Mouse (Mus musculus) midbrain, embryonic 12.5 days (tissue): ENCODE data around the gene Acot3. TPM values are rescaled to one million over a fixed set of nuclear protein-coding genes. Genes with fewer than 3 reads are reported as not detected.
"Not testable (repeated sequence)": the region's sequence is repeated elsewhere in the genome, so short reads cannot be mapped to it uniquely, and the experiment has no call there.

ENCODE experiments used
- ATAC-seq: fragments of 200-750 bp; cut with Nextera tagmentation; 2 replicates; pipeline ENCODE4 v1.8.0; 2017; ENCODE audit warnings: low read depth, moderate TSS enrichment, moderate library complexity; ENCODE audit not compliant: low FRiP score
- H3K27ac ChIP-seq: fragments of 300-500 bp; sonication (generic); replicated peaks from 2 replicates; pipeline ENCODE4 v1.5.1; 2016; ENCODE audit warnings: mild to moderate bottlenecking
- H3K27me3 ChIP-seq: fragments of 300-500 bp; sonication (generic); 2 replicates; pipeline ENCODE4 v1.6.1; 2016; ENCODE audit warnings: mild to moderate bottlenecking
- H3K36me3 ChIP-seq: fragments of 300-500 bp; sonication (generic); 2 replicates; pipeline ENCODE4 v1.6.1; 2016
- H3K4me1 ChIP-seq: fragments of 300-500 bp; sonication (generic); 2 replicates; pipeline ENCODE4 v1.6.1; 2016
- H3K4me2 ChIP-seq: fragments of 300-500 bp; sonication (generic); replicated peaks from 2 replicates; pipeline ENCODE4 v1.6.1; 2016; ENCODE audit warnings: mild to moderate bottlenecking, moderate library complexity
- H3K4me3 ChIP-seq: fragments of 300-500 bp; sonication (generic); 2 replicates; pipeline ENCODE4 v1.5.1; 2016; ENCODE audit warnings: mild to moderate bottlenecking
- H3K9ac ChIP-seq: fragments of 300-500 bp; sonication (generic); replicated peaks from 2 replicates; pipeline ENCODE4 v1.6.1; 2016; ENCODE audit warnings: mild to moderate bottlenecking, moderate library complexity
- H3K9me3 ChIP-seq: fragments of 300-500 bp; sonication (generic); 2 replicates; pipeline ENCODE4 v1.6.1; 2016; ENCODE audit warnings: mild to moderate bottlenecking
- WGBS: fragments of 180-500 bp; shearing (Covaris S2); methylation state at CpG from one replicate; pipeline ENCODE4 v1.1.7; 2016; 5-methylcytosine and 5-hydroxymethylcytosine counted together
- polyA plus RNA-seq: library from polyadenylated mRNA; unstranded; fragments of >200 nt; fragmentation: Nextera tagmentation; extraction: Ambion mirVana; gene quantifications from 2 replicates; pipeline ENCODE4 v1.2.1, GENCODE M21; 2016

The Acot3 gene
- polyA plus RNA-seq, 1 experiment from 2014 or later = 0.61 TPM

DNA sequence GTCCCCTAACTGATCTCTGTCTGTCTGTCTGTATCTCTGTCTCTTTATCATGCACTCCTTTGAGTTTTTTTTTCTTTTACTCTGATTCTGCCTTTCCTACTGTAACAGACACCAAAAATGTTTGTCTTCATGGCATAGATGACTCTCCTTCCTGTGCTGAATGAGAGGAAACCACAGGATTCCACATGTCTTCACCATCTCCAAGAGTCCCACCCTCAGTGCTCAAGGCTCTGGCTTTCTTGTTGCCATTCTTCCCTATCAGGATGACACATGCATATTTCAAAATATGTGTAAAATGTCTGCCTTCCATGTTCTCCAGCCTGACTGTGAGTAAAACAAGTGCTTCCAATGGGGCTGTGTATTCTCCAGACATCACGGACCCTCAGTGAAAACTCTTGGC lies 5.0 kb upstream of the Acot3 start:
- H3K4me1 ChIP-seq = no peaks in the 10 kb centered on the region
- H3K4me2 ChIP-seq = no peak overlapping the region

DNA sequence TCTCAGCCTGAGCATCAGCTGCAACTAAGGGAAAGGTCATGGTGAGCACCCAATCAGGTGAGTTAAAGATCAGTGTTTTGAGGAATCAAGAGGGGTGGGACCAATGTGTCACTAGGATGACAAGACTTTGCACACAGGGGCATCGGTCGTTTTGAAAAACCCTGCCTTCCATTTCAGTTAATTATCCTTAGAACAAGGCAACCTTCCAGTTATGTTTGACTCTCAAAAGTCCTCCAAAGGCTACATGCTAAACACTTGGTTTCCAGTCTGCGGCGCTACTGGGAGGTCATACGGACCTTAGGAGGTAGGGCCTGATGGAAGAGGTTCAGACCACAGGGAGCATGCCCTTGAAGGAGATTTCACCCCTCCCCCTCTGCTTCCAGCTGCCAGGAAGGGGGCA lies 1.2 kb upstream of the Acot3 start:
- H3K27me3 ChIP-seq = peaks cover 20% of the 10 kb centered on the region
- not testable (repeated sequence) for H3K4me1 ChIP-seq, H3K36me3 ChIP-seq, H3K9ac ChIP-seq, H3K9me3 ChIP-seq, H3K4me3 ChIP-seq, H3K4me2 ChIP-seq, ATAC-seq, H3K27ac ChIP-seq
- 86% methylated on average over 5 of the region's 5 CpGs for WGBS

More for the DNA sequence above, 5.0 kb upstream of the Acot3 start:
- Histone ChIP-seq H3K27ac (no peak overlapping the region), H3K9ac (no peak overlapping the region), H3K9me3 (0 out of 2 replicates have a peak, but pooled peaks cover 8% of the 10 kb centered on the region), H3K27me3 (no peaks in the 10 kb centered on the region), H3K36me3 (no peaks in the 10 kb centered on the region), H3K4me3 (no peak overlapping the region)
- ATAC-seq = no peak
- 92% methylated on average over 1 of the region's 1 CpGs for WGBS

DNA sequence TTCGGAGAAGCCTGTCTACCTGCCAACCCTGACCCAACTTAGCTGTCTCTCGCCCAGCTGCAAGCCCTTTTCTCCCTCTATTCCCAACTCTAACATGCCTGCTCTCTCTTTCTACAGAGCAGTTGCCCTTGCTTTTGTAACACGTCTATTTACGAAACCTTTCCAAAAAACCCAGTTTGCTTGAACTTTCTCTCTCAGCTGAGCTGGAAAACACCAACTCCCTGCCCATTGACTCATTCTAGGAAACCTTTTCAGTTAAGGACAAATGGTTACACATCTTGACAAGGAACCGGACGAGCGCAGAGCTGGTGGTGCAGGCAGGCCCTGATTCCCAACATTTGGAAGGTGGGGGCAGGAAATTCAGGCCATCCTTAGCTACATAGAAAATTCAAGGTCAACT lies 665 bp downstream of the Acot3 start:
- Histone ChIP-seq H3K27ac (no peak overlapping the region), H3K27me3 (peaks cover 20% of the 10 kb centered on the region), H3K9ac (no peak overlapping the region), H3K9me3 (0 out of 2 replicates have a peak, but pooled peaks cover 3% of the 10 kb centered on the region), H3K4me2 (no peak overlapping the region), H3K4me1 (0 out of 2 replicates have a peak, but pooled peaks cover 3% of the 10 kb centered on the region), H3K36me3 (no peaks in the 10 kb centered on the region), H3K4me3 (no peak overlapping the region)
- ATAC-seq = no peak
- WGBS = 85% methylated on average over 7 of the region's 7 CpGs

DNA sequence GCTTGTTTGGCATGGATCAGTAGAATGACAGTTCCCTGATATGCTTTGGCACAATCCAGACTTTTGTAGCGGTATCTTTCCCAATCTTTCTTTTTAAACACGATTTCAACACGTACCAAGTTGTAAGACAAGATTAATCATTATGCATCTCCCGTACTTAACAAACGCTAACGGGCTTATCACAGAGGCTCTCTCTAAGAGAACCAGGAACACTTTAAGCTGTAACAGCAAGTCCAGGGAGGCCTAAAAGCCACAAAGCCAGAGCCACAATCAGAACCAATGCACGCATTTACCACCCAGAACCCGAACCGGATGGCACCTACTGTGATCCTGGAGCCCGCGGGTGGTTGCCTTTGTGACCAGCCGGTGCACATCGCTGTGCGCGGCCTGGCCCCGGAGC lies 1.2 kb downstream of the Acot3 start:
- Histone ChIP-seq H3K4me3 (peak overlapping the region; percentile 49), H3K4me1 (0 out of 2 replicates have a peak, but pooled peaks cover 3% of the 10 kb centered on the region), H3K27ac (no peak overlapping the region), H3K9me3 (0 out of 2 replicates have a peak, but pooled peaks cover 3% of the 10 kb centered on the region), H3K27me3 (peaks cover 20% of the 10 kb centered on the region), H3K4me2 (peak overlapping the region; percentile 67), H3K9ac (peak overlapping the region; percentile 52), H3K36me3 (no peaks in the 10 kb centered on the region)
- WGBS = 13% methylated on average over 16 of the region's 16 CpGs
- ATAC-seq = no peak

DNA sequence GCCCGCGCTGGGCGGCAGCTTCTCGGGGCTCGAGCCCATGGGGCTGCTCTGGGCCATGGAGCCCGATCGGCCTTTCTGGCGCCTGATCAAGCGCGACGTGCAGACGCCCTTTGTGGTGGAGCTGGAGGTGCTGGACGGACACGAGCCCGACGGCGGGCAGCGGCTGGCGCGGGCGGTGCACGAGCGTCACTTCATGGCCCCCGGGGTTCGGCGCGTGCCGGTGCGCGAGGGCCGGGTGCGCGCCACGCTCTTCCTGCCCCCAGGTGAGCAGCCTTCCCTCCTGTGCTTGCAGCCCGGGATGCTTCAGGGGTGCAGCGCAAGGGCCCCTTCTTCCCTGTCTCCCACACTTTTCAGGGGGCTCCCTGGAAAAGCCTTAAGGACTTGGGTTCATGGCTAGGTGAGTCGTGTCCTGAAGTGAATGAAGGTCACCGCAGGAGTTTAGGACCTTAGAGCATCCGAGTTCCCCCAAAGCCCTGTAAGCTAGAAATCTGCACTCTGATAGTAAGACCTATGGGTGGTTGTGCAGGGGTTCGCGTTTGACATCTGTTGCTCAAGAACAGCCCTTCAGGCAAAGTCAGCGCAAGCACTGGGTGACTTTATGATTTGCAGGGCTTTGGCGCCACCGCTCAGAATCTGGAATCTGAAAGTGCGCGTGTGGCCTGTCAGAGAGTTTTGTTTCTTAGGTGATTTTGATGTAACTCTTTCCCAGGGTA lies 1.9 kb downstream of the Acot3 start:
- Histone ChIP-seq H3K4me2 (peak overlapping the region; percentile 67), H3K4me3 (peak overlapping the region; percentile 49), H3K27me3 (peaks cover 20% of the 10 kb centered on the region), H3K27ac (no peak overlapping the region), H3K9ac (peak overlapping the region; percentile 52), H3K9me3 (0 out of 2 replicates have a peak, but pooled peaks cover 2% of the 10 kb centered on the region), H3K36me3 (no peaks in the 10 kb centered on the region), H3K4me1 (0 out of 2 replicates have a peak, but pooled peaks cover 3% of the 10 kb centered on the region)
- 2% methylated on average over 41 of the region's 46 CpGs for WGBS
- ATAC-seq = no peak

DNA sequence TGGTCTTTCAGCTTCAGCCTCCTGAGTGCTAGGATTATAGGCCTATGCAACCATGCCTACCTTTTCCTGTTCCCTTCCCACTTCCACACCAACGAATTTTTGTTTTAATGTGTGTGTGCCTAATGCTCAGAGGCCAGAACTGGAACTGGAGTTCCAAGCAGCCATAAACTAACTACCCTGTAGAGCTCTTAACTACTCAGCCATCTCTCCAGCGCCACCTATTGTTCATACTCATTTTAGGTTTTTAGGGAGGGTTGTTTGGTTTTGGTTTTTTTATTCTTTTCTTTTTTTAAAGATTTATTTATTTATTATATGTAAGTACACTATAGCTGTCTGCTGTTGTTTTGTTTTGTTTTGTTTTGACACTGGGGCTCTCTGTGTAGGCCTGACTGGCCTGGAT lies 9.0 kb downstream of the Acot3 start:
- no peak overlapping the region for H3K4me3 ChIP-seq
- H3K36me3 ChIP-seq = no peaks in the 10 kb centered on the region
- 28% methylated on average over 2 of the region's 2 CpGs for WGBS
- no peak overlapping the region for H3K27ac ChIP-seq
- H3K4me1 ChIP-seq = no peaks in the 10 kb centered on the region
- H3K9ac ChIP-seq = no peak overlapping the region
- ATAC-seq = no peak
- no peak overlapping the region for H3K4me2 ChIP-seq
- H3K9me3 ChIP-seq = no peaks in the 10 kb centered on the region
- no peaks in the 10 kb centered on the region; the same call in 1 of the 2 replicates for H3K27me3 ChIP-seq

DNA sequence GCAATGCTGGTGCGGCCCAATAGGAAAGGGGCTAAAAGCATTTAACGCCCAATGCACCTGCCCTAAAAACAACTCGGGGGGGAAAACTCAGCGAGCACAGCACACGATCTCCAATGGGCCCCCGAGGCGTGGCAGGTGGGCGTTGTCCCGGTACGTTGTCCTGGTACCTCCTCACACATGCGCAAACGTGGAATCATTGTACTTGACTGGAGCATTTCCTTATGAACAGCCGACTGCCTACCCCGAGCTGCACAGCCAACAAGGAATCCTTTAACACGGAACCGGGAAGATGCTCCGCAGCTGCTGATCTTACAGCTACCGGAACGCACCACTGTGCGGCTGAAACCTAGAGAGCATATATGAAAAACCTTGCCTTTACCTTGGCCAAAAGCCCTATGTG lies 10.4 kb downstream of the Acot3 start:
- Histone ChIP-seq H3K27ac (no peak overlapping the region), H3K4me3 (no peak overlapping the region), H3K4me1 (no peaks in the 10 kb centered on the region), H3K4me2 (no peak overlapping the region), H3K36me3 (no peaks in the 10 kb centered on the region), H3K9ac (no peak overlapping the region), H3K27me3 (no peaks in the 10 kb centered on the region), H3K9me3 (no peaks in the 10 kb centered on the region)
- ATAC-seq = no peak
- WGBS = 93% methylated on average over 20 of the region's 20 CpGs

DNA sequence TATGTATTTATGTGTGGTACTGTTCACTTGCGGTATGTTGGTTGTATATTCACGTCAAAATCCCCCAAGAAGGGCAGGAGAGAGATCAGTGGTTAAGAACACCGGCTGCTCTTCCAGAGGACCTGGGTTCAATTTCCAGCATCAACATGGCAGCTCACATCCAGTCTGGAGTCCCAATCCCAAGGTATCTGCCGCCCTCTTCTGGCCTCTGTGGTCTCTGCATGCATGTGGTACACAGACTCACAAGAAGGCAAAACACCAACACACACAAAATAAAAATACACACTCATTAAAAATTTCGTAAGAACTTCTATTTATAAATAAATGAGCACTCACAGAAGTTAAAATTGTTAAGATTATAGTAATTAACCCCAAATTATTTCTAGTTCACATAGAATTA lies 11.3 kb downstream of the Acot3 start:
- Histone ChIP-seq H3K27me3 (peaks cover 5% of the 10 kb centered on the region), H3K36me3 (no peaks in the 10 kb centered on the region), H3K4me3 (no peak overlapping the region), H3K4me1 (no peaks in the 10 kb centered on the region), H3K4me2 (no peak overlapping the region), H3K9ac (no peak overlapping the region), H3K27ac (no peak overlapping the region), H3K9me3 (no peaks in the 10 kb centered on the region)
- no peak for ATAC-seq
- 71% methylated on average over 5 of the region's 5 CpGs for WGBS

DNA sequence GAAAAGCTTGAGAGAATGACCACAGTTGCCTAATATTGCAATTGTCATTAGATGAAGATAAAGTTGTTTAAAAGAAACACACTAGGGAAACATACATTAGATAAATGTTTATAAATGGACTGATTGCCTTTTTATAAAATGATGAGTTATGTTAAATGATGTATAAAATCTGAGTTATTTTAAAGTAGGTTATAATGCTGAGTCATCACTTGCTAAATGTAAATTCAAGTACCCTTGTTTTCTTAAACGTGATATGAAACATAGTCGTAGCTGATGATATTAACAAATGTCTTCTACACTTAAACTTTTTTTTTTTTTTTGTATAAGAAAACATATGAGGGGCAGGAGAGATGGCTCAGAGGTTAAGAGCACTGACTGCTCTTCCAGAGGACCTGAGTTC lies 11.9 kb downstream of the Acot3 start:
- H3K27ac ChIP-seq = no peak overlapping the region
- H3K9me3 ChIP-seq = no peaks in the 10 kb centered on the region
- no peaks in the 10 kb centered on the region for H3K4me1 ChIP-seq
- no peak overlapping the region for H3K4me2 ChIP-seq
- H3K36me3 ChIP-seq = no peaks in the 10 kb centered on the region
- no peak for ATAC-seq
- H3K9ac ChIP-seq = no peak overlapping the region
- H3K4me3 ChIP-seq = no peak overlapping the region
- 83% methylated on average over 2 of the region's 2 CpGs for WGBS
- peaks cover 11% of the 10 kb centered on the region for H3K27me3 ChIP-seq

DNA sequence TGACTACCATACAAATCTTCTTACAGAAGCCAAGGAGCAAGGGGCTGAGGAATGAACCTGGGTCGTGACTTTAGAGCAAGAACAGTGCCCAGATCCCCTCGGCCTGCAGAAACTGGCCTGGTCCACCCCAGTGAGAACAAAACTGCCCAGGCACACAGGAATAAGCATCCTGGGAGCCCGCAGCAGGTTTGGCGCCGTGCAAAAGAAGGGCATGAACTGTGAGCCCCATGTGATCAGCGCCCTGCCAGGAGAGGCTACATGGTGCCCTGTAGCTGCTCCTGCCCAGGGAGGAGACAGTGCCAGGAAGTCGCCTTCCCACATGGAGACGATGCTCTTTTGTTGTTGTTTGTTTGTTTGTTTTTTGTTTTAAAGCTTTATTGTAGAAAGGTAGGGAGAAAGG lies 12.7 kb downstream of the Acot3 start:
- 76% methylated on average over 8 of the region's 8 CpGs for WGBS
- H3K27ac ChIP-seq = no peak overlapping the region
- ATAC-seq = no peak
- H3K4me3 ChIP-seq = no peak overlapping the region
- H3K27me3 ChIP-seq = peaks cover 19% of the 10 kb centered on the region
- H3K4me2 ChIP-seq = no peak overlapping the region
- H3K9ac ChIP-seq = no peak overlapping the region
- H3K4me1 ChIP-seq = no peaks in the 10 kb centered on the region
- no peaks in the 10 kb centered on the region for H3K36me3 ChIP-seq
- H3K9me3 ChIP-seq = no peaks in the 10 kb centered on the region

DNA sequence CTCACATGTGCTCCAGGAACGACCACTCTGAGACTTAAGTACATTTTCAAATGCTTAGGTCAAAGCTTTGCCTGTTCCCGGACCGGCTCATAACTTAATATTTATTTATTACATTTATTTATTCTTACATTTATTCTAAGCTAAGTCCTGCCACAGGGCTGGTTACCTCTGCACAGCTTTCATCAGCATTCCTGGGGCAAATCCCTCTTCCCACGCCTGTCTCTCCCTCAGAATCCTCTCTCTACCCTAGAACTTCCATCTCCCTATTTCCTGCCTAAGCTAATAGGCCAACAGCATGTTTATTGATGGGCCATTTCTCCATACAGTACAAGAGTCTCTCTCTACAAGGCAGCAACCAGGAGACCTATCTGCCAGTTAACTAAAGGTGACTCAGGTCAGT lies 15.8 kb downstream of the Acot3 start:
- 84% methylated on average over 4 of the region's 4 CpGs for WGBS
- no peaks in the 10 kb centered on the region for H3K9me3 ChIP-seq
- no peaks in the 10 kb centered on the region for H3K36me3 ChIP-seq
- no peak overlapping the region for H3K4me2 ChIP-seq
- H3K9ac ChIP-seq = no peak overlapping the region
- no peaks in the 10 kb centered on the region for H3K4me1 ChIP-seq
- H3K27ac ChIP-seq = no peak overlapping the region
- H3K27me3 ChIP-seq = peaks cover 34% of the 10 kb centered on the region
- no peak overlapping the region for H3K4me3 ChIP-seq
- no peak for ATAC-seq

DNA sequence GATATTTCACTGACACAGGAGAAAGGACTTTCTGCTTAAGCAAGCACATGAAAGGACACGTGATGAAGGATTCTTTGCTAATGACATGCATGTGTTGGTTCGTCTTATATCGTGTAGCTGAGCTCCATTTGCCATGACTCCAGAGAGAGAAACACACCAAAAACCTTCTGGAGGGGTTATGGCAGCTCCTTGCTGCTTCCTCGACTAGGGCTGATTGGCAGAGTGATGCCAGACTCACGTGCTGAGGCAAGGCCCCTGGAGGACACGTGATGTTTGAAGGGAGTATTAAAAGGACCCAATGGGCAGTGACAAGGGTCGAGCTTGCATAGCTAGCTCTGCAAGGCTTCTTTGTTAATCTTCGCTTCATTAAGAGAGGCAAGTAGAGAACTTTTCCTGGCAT lies 16.4 kb downstream of the Acot3 start:
- ATAC-seq = no peak
- Histone ChIP-seq H3K27ac (no peak overlapping the region), H3K4me3 (no peak overlapping the region), H3K4me2 (no peak overlapping the region), H3K36me3 (no peaks in the 10 kb centered on the region), H3K9ac (no peak overlapping the region), H3K9me3 (no peaks in the 10 kb centered on the region), H3K4me1 (no peaks in the 10 kb centered on the region), H3K27me3 (peaks cover 34% of the 10 kb centered on the region)
- WGBS = 62% methylated on average over 8 of the region's 8 CpGs

DNA sequence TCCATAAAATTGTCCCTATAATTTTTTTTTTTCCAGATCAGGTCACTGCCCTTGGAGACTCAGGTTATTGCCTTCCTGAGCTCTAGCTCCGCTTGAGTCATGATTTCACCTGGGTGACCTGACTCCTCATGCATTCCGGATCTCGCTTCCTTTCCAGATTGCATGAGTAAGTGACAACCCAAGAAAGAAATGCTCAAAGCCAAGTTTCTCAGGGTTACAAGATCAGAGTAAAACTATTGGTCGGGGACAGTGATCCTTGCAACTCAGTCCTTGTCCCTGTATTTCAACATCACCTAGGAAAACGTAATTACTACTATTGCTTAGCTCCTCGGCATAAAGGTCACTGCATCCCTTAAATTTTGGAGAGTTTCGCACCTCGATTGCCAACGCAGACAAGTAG lies 17.0 kb downstream of the Acot3 start, which contains the start of gene Acot5:
Acot5 (plus strand) TSS at position 340 of the 400 bp plus-strand sequence.
- Histone ChIP-seq H3K9ac (peak within 1 kb of the TSS; percentile 24; the same call in 1 of the 2 replicates), H3K36me3 (no peaks in the 10 kb centered on the region), H3K4me2 (peak within 1 kb of the TSS; percentile 58), H3K9me3 (no peaks in the 10 kb centered on the region), H3K27me3 (peaks cover 34% of the 10 kb centered on the region), H3K27ac (no peak within 1 kb of the TSS), H3K4me3 (peak within 1 kb of the TSS; percentile 40), H3K4me1 (no peaks in the 10 kb centered on the region)
- ATAC-seq = no peak
- 58% methylated on average over 9 of the region's 9 CpGs for WGBS
